Mouse (Mus musculus) gastrocnemius, postnatal 10 days (tissue): ENCODE measurements around the gene Slc43a3. TPM values are rescaled to one million over a fixed set of nuclear protein-coding genes. Genes with fewer than 3 reads are reported as not detected.

ENCODE experiments used
- DNase-seq: peaks from one replicate; pipeline ENCODE4 v3.0.0; 2021; ENCODE audit warnings: mixed read lengths
- microRNA-seq, 2 experiments: library from miRNA; unstranded; fragments of <30 nt; microRNA quantifications; one replicate each; pipeline ENCODE4 v1.2.0; 2021
- total RNA-seq, 2 experiments: library from RNA; stranded (reverse); gene quantifications; 2 replicates each; pipeline ENCODE4 v1.2.3; 2021

Slc43a3 gene
- total RNA-seq, 2 experiments from 2014 or later = 18.9 to 20.0 TPM

DNA sequence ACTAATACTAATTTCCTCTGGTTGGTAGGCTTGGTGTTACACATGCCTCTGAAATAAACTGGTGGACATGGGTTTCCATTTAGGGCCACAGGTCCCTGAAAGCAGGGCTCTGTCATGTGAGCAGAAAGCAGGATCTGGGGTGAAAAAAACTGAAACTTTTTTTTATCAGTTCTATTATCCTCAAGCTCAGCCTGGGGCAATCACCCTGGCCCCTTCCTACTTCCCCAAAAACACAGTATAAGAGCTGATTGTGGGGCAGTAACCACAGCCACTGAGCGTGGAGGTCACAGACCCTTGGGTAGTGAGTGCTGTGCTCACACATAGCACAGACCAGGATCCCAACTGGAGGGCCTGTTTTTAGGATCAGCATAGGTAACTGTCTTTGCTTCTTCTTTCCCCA lies 51.6 kb downstream of the Slc43a3 start, which contains the start of gene Prg3:
Prg3 (plus strand) TSS at position 286 of the 400 bp plus-strand sequence.
- no peak for DNase-seq

GRCm38 (mm10) chr2:84996376-84996775 lies 60.0 kb downstream of the Slc43a3 start:
- DNase-seq = no peak

DNA sequence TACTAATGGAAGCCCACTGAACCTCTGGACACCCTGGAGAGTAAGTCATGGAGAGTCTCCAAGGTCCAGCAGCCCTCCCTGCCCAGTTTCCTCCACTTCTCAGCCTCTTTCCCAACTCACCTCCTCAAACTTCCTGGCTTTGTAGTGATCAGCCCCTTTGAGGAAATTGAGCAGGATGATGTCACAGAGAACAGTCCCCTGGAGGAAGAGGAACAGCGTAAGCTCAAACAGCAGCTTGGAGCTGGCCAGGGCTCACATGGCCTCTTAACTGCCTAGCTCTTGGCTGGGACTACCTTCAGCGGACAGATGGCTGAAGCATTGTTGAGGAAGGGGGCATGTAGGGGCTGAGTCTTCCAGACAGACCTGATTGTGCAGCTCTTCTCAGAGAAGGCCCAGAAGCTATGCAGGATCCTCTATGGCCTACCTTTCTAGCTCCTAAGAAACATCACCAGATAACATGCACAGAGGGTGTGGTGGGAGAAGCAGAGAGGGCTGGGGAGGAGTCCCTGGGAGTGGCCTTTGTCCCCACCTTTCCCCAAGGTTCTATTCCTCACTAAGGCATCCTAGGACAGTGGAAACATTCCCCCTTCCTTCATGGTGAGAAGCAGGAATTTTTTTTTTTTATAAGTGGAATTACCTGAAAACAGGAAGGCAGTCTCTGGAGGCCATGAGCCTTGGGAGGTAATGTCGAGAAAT lies 63.3 kb downstream of the Slc43a3 start:
- no peak for DNase-seq

DNA sequence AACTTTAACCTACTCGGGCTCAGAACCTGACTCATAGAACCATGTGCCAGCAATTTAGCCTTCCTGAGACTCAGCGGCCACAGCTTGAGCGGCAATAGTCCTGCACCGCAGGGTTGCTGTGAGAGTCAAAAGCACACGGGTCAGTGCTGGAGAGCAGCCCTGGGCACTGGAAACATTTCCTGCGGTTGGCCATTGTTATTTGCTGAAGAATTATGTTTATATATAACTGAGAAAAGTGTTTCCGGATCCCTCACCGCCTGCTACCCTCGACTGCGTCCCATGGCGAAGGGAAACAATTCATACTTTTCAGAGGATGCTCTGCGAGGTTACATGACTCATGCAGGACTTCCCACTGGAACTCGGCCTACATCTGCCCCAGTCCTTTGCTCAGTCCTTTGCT lies 65.1 kb downstream of the Slc43a3 start:
- DNase-seq = no peak

GRCm38 (mm10) chr2:85002575-85002974 lies 66.2 kb downstream of the Slc43a3 start:
- no peak for DNase-seq

DNA sequence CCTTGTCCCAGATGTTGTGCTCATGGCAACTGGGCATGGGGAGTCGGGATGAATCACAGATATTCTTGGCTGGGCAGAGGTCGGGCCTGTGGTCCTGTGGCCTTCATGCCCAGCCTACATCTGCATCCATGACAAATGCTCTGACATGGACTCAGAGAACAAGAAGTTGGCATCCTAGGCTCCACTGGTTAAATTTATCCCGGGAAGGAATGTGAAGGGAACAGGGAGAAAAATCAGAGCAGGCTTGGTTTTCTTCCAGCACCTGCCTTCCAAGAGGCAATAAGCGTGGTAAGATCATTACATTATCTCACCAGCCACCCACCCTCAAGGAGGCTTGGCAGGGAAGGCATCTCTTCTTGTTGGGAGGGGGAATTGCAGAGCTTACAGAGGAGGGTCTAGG lies 68.0 kb downstream of the Slc43a3 start:
- no peak for DNase-seq

GRCm38 (mm10) chr2:85006600-85006999 lies 70.2 kb downstream of the Slc43a3 start:
- no peak for DNase-seq

- no peak for DNase-seq
These were observed 71.3 kb downstream of the Slc43a3 start for GRCm38 (mm10) chr2:85007729-85008128.

Small RNAs within 50 kb of the gene (microRNA-seq; reads per million reads assigned to microRNA genes)
- 0 reads per million in 2 experiments for gene Gm24332

Other genes starting within 250 kb of the Slc43a3 start
- gene Zdhhc5, start 221.4 kb upstream of the Slc43a3 start, total RNA-seq = 10 to 100 TPM; 42.7 to 47.9 TPM
- gene Clp1, start 209.2 kb upstream of the Slc43a3 start, total RNA-seq = 1 to 10 TPM; 4.6 to 5.3 TPM
- gene Ypel4, start 202.5 kb upstream of the Slc43a3 start, total RNA-seq = 1 to 10 TPM in 1 of 2 experiments, under 1 TPM in 1; 0.49 to 1.4 TPM
- 1 to 10 TPM in 1 of 2 experiments, under 1 TPM in 1; 0.77 to 1.4 TPM for gene Gm19426, start 192.9 kb upstream of the Slc43a3 start, total RNA-seq
- gene Serping1, start 161.1 kb upstream of the Slc43a3 start, total RNA-seq = 10 to 100 TPM; 74.7 to 84.1 TPM
- gene Ube2l6, start 137.8 kb upstream of the Slc43a3 start, total RNA-seq = 10 to 100 TPM in 1 of 2 experiments, 1 to 10 TPM in 1; 7.2 to 10.0 TPM
- 10 to 100 TPM; 64.0 to 71.1 TPM for gene Smtnl1, start 113.9 kb upstream of the Slc43a3 start, total RNA-seq
- gene Timm10, start 109.6 kb upstream of the Slc43a3 start, total RNA-seq = 10 to 100 TPM; 42.9 to 46.1 TPM
- gene Slc43a1, start 97.7 kb upstream of the Slc43a3 start, total RNA-seq = 1 to 10 TPM; 6.4 to 6.7 TPM
- 1 to 10 TPM; 1.0 TPM for gene Rtn4rl2, start 49.9 kb upstream of the Slc43a3 start, total RNA-seq
- gene Prg2, start 43.9 kb downstream of the Slc43a3 start, total RNA-seq = 1 to 10 TPM in 1 of 2 experiments, not detected in 1; 4.8 TPM
- gene Prg3, start 51.6 kb downstream of the Slc43a3 start, total RNA-seq = not detected
- gene Ssrp1, start 100.7 kb downstream of the Slc43a3 start, total RNA-seq = 10 to 100 TPM; 50.9 to 66.6 TPM
- gene P2rx3, start 100.9 kb downstream of the Slc43a3 start, total RNA-seq = under 1 TPM; 0.88 to 0.92 TPM
- 10 to 100 TPM; 52.1 to 69.1 TPM for gene Tnks1bp1, start 111.4 kb downstream of the Slc43a3 start, total RNA-seq
- 10 to 100 TPM; 67.2 to 88.4 TPM for gene Aplnr, start 199.6 kb downstream of the Slc43a3 start, total RNA-seq